Mouse (Mus musculus): Measurements from ENCODE around the gene Sh3rf3. TPM values are rescaled to one million over a fixed set of nuclear protein-coding genes. Genes with fewer than 3 reads are reported as not detected.

The Sh3rf3 gene
- polyA plus RNA-seq, 1 experiment from 2014 or later, result 0.04 TPM

- H3K9me3 ChIP-seq (replicated peaks; ENCODE audit: control insufficient read depth, low read length), result no peaks in the 10 kb centered on the region
These were observed 312.3 kb downstream of the Sh3rf3 start for GRCm38 (mm10) chr10:59125497-59125896.

GRCm38 (mm10) chr10:59127637-59128036 is 314.5 kb downstream of the Sh3rf3 start:
- WGBS (ENCODE audit: insufficient replicate concordance), result 54% methylated on average over 6 of the region's 6 CpGs
- no peaks in the 10 kb centered on the region for H3K27me3 ChIP-seq (ENCODE audit: control insufficient read depth, insufficient read depth, low read depth, low read length)
- ATAC-seq (ENCODE audit: low read depth), result no peak
- no peak overlapping the region for H3K4me3 ChIP-seq (ENCODE audit: low read depth, low read length)
- H3K4me1 ChIP-seq (ENCODE audit: control insufficient read depth, low read depth, low read length), result no peaks in the 10 kb centered on the region
- H3K9me3 ChIP-seq (replicated peaks; ENCODE audit: control insufficient read depth, low read length), result no peaks in the 10 kb centered on the region
- H3K36me3 ChIP-seq (ENCODE audit: control insufficient read depth, insufficient read depth), result no peaks in the 10 kb centered on the region
- H3K4me2 ChIP-seq (ENCODE audit: low read depth, low read length), result no peak overlapping the region
- no peak overlapping the region for H3K9ac ChIP-seq (ENCODE audit: low read depth, low read length)
- H3K27ac ChIP-seq (ENCODE audit: low read length), result no peak overlapping the region

More at GRCm38 (mm10) chr10:59125497-59125896, 312.3 kb downstream of the Sh3rf3 start:
- ATAC-seq (ENCODE audit: low read depth), result no peak
- H3K27me3 ChIP-seq (ENCODE audit: control insufficient read depth, insufficient read depth, low read depth, low read length), result no peaks in the 10 kb centered on the region
- WGBS (ENCODE audit: insufficient replicate concordance), result 50% methylated on average over 2 of the region's 2 CpGs
- H3K9ac ChIP-seq (ENCODE audit: low read depth, low read length), result no peak overlapping the region
- no peaks in the 10 kb centered on the region for H3K4me1 ChIP-seq (ENCODE audit: control insufficient read depth, low read depth, low read length)
- no peak overlapping the region for H3K4me2 ChIP-seq (ENCODE audit: low read depth, low read length)
- H3K27ac ChIP-seq (ENCODE audit: low read length), result no peak overlapping the region
- no peak overlapping the region for H3K4me3 ChIP-seq (ENCODE audit: low read depth, low read length)
- no peaks in the 10 kb centered on the region for H3K36me3 ChIP-seq (ENCODE audit: control insufficient read depth, insufficient read depth)

GRCm38 (mm10) chr10:59131926-59132628 is 318.9 kb downstream of the Sh3rf3 start:
- Histone ChIP-seq H3K4me1 (ENCODE audit: control insufficient read depth, low read depth, low read length) (no peaks in the 10 kb centered on the region), H3K9ac (ENCODE audit: low read depth, low read length) (no peak overlapping the region), H3K4me3 (ENCODE audit: low read depth, low read length) (no peak overlapping the region), H3K27me3 (ENCODE audit: control insufficient read depth, insufficient read depth, low read depth, low read length) (no peaks in the 10 kb centered on the region), H3K4me2 (ENCODE audit: low read depth, low read length) (no peak overlapping the region), H3K9me3 (replicated peaks; ENCODE audit: control insufficient read depth, low read length) (no peaks in the 10 kb centered on the region), H3K27ac (ENCODE audit: low read length) (no peak overlapping the region), H3K36me3 (ENCODE audit: control insufficient read depth, insufficient read depth) (no peaks in the 10 kb centered on the region)
- ATAC-seq (ENCODE audit: low read depth), result no peak
- WGBS (ENCODE audit: insufficient replicate concordance), result 37% methylated on average over 20 of the region's 20 CpGs

GRCm38 (mm10) chr10:59133478-59134009 is 320.4 kb downstream of the Sh3rf3 start:
- no peak overlapping the region for H3K27ac ChIP-seq (ENCODE audit: low read length)
- H3K36me3 ChIP-seq (ENCODE audit: control insufficient read depth, insufficient read depth), result no peaks in the 10 kb centered on the region
- H3K4me1 ChIP-seq (ENCODE audit: control insufficient read depth, low read depth, low read length), result no peaks in the 10 kb centered on the region
- no peak overlapping the region for H3K4me3 ChIP-seq (ENCODE audit: low read depth, low read length)
- H3K9me3 ChIP-seq (replicated peaks; ENCODE audit: control insufficient read depth, low read length), result no peaks in the 10 kb centered on the region
- ATAC-seq (ENCODE audit: low read depth), result no peak
- H3K9ac ChIP-seq (ENCODE audit: low read depth, low read length), result no peak overlapping the region
- 58% methylated on average over 8 of the region's 8 CpGs for WGBS (ENCODE audit: insufficient replicate concordance)
- no peaks in the 10 kb centered on the region for H3K27me3 ChIP-seq (ENCODE audit: control insufficient read depth, insufficient read depth, low read depth, low read length)
- no peak overlapping the region for H3K4me2 ChIP-seq (ENCODE audit: low read depth, low read length)

GRCm38 (mm10) chr10:59149956-59150383 is 336.8 kb downstream of the Sh3rf3 start:
- Histone ChIP-seq H3K4me1 (ENCODE audit: control insufficient read depth, low read depth, low read length) (no peaks in the 10 kb centered on the region; the same call in 1 of the 2 replicates), H3K27me3 (ENCODE audit: control insufficient read depth, insufficient read depth, low read depth, low read length) (no peaks in the 10 kb centered on the region), H3K4me2 (ENCODE audit: low read depth, low read length) (no peak overlapping the region), H3K9ac (ENCODE audit: low read depth, low read length) (no peak overlapping the region), H3K4me3 (ENCODE audit: low read depth, low read length) (no peak overlapping the region), H3K9me3 (replicated peaks; ENCODE audit: control insufficient read depth, low read length) (no peaks in the 10 kb centered on the region), H3K36me3 (ENCODE audit: control insufficient read depth, insufficient read depth) (no peaks in the 10 kb centered on the region), H3K27ac (ENCODE audit: low read length) (no peak overlapping the region)
- ATAC-seq (ENCODE audit: low read depth), result no peak
- 18% methylated on average over 8 of the region's 8 CpGs for WGBS (ENCODE audit: insufficient replicate concordance)

GRCm38 (mm10) chr10:59150938-59151657 is 337.9 kb downstream of the Sh3rf3 start:
- H3K36me3 ChIP-seq (ENCODE audit: control insufficient read depth, insufficient read depth), result no peaks in the 10 kb centered on the region
- H3K4me1 ChIP-seq (ENCODE audit: control insufficient read depth, low read depth, low read length), result no peaks in the 10 kb centered on the region; the same call in 1 of the 2 replicates
- ATAC-seq (ENCODE audit: low read depth), result no peak
- H3K4me3 ChIP-seq (ENCODE audit: low read depth, low read length), result no peak overlapping the region
- H3K9ac ChIP-seq (ENCODE audit: low read depth, low read length), result no peak overlapping the region
- no peak overlapping the region for H3K4me2 ChIP-seq (ENCODE audit: low read depth, low read length)
- no peaks in the 10 kb centered on the region for H3K27me3 ChIP-seq (ENCODE audit: control insufficient read depth, insufficient read depth, low read depth, low read length)
- no peak overlapping the region for H3K27ac ChIP-seq (ENCODE audit: low read length)
- H3K9me3 ChIP-seq (replicated peaks; ENCODE audit: control insufficient read depth, low read length), result no peaks in the 10 kb centered on the region
- WGBS (ENCODE audit: insufficient replicate concordance), result 61% methylated on average over 10 of the region's 10 CpGs

GRCm38 (mm10) chr10:59152544-59153081 is 339.5 kb downstream of the Sh3rf3 start:
- H3K36me3 ChIP-seq (ENCODE audit: control insufficient read depth, insufficient read depth), result no peaks in the 10 kb centered on the region
- no peak overlapping the region for H3K4me2 ChIP-seq (ENCODE audit: low read depth, low read length)
- no peak overlapping the region for H3K4me3 ChIP-seq (ENCODE audit: low read depth, low read length)
- H3K4me1 ChIP-seq (ENCODE audit: control insufficient read depth, low read depth, low read length), result no peaks in the 10 kb centered on the region; the same call in 1 of the 2 replicates
- ATAC-seq (ENCODE audit: low read depth), result no peak
- H3K9me3 ChIP-seq (replicated peaks; ENCODE audit: control insufficient read depth, low read length), result no peaks in the 10 kb centered on the region
- H3K27me3 ChIP-seq (ENCODE audit: control insufficient read depth, insufficient read depth, low read depth, low read length), result no peaks in the 10 kb centered on the region
- WGBS (ENCODE audit: insufficient replicate concordance), result 21% methylated on average over 5 of the region's 5 CpGs
- no peak overlapping the region for H3K27ac ChIP-seq (ENCODE audit: low read length)
- H3K9ac ChIP-seq (ENCODE audit: low read depth, low read length), result no peak overlapping the region

- WGBS (ENCODE audit: insufficient replicate concordance), result 40% methylated on average over 3 of the region's 3 CpGs
- Histone ChIP-seq H3K4me2 (ENCODE audit: low read depth, low read length) (no peak overlapping the region), H3K9ac (ENCODE audit: low read depth, low read length) (no peak overlapping the region), H3K4me3 (ENCODE audit: low read depth, low read length) (no peak overlapping the region), H3K4me1 (ENCODE audit: control insufficient read depth, low read depth, low read length) (peaks cover 5% of the 10 kb centered on the region; the same call in 1 of the 2 replicates), H3K9me3 (replicated peaks; ENCODE audit: control insufficient read depth, low read length) (no peaks in the 10 kb centered on the region), H3K36me3 (ENCODE audit: control insufficient read depth, insufficient read depth) (no peaks in the 10 kb centered on the region), H3K27me3 (ENCODE audit: control insufficient read depth, insufficient read depth, low read depth, low read length) (no peaks in the 10 kb centered on the region), H3K27ac (ENCODE audit: low read length) (no peak overlapping the region)
- no peak for ATAC-seq (ENCODE audit: low read depth)
These were observed 345.5 kb downstream of the Sh3rf3 start for GRCm38 (mm10) chr10:59158627-59159026.

Data from liver, embryonic 16.5 days (tissue).